Mouse (Mus musculus) small intestine, adult 2 months (tissue): ENCODE data around the gene Tnrc18.

Experiments used
- CTCF ChIP-seq: fragments of 200-500 bp; IDR thresholded peaks from 2 replicates; pipeline ENCODE4 v1.5.1; 2012; ENCODE audit warnings: low read depth, mild to moderate bottlenecking, control low read depth, inconsistent platforms, low read length, moderate library complexity, mixed read lengths; ENCODE audit not compliant: insufficient replicate concordance, insufficient read length; ENCODE audit errors: extremely low read depth
- POLR2A ChIP-seq: fragments of 200-500 bp; IDR thresholded peaks from 2 replicates; pipeline ENCODE4 v1.6.1; 2012; ENCODE audit warnings: low read depth, mild to moderate bottlenecking, control low read depth, inconsistent platforms, low read length, moderate library complexity

GRCm38 (mm10) chr5:142713966-142714365 lies 103.5 kb downstream of the Tnrc18 start:
- TF ChIP-seq POLR2A: no peak
- no peak for TF ChIP-seq CTCF
